Mouse (Mus musculus) frontal cortex, adult (tissue): ENCODE data around the gene Carhsp1.

Source experiments
- ATAC-seq: cut with Nextera tagmentation; 2 replicates; pipeline ENCODE4 v1.9.2; 2017; ENCODE audit warnings: mild to moderate bottlenecking, moderate library complexity, mixed read lengths; ENCODE audit not compliant: low TSS enrichment

Gene Carhsp1

GRCm38 (mm10) chr16:8671551-8672349 is at the start of gene Carhsp1:
Gene Carhsp1, minus strand, starts transcription at chr16:8672155.
- peak; percentile 67 for ATAC-seq

GRCm38 (mm10) chr16:8720447-8720846 is 48.5 kb upstream of the Carhsp1 start:
- no peak for ATAC-seq

- ATAC-seq: no peak
Measured at GRCm38 (mm10) chr16:8717744-8718143, 45.8 kb upstream of the Carhsp1 start.

- no peak for ATAC-seq
Measured at GRCm38 (mm10) chr16:8716300-8716699, 44.3 kb upstream of the Carhsp1 start.

GRCm38 (mm10) chr16:8715513-8716080 is 43.6 kb upstream of the Carhsp1 start:
- no peak for ATAC-seq

GRCm38 (mm10) chr16:8714851-8715250 is 42.9 kb upstream of the Carhsp1 start:
- ATAC-seq: no peak

GRCm38 (mm10) chr16:8711998-8712397 is 40.0 kb upstream of the Carhsp1 start:
- no peak for ATAC-seq

GRCm38 (mm10) chr16:8700586-8700985 is 28.6 kb upstream of the Carhsp1 start:
- no peak for ATAC-seq

GRCm38 (mm10) chr16:8699556-8699955 is 27.6 kb upstream of the Carhsp1 start:
- no peak for ATAC-seq

GRCm38 (mm10) chr16:8691206-8691605 is 19.3 kb upstream of the Carhsp1 start:
- no peak for ATAC-seq

- no peak for ATAC-seq
Measured at GRCm38 (mm10) chr16:8689979-8690656, 18.2 kb upstream of the Carhsp1 start.

GRCm38 (mm10) chr16:8687559-8688112 is 15.7 kb upstream of the Carhsp1 start:
- ATAC-seq: no peak

- no peak for ATAC-seq
Measured at GRCm38 (mm10) chr16:8686871-8687535, 15.0 kb upstream of the Carhsp1 start.

GRCm38 (mm10) chr16:8686121-8686870 is 14.3 kb upstream of the Carhsp1 start:
- peak; percentile 56 for ATAC-seq

- no peak for ATAC-seq
Measured at GRCm38 (mm10) chr16:8685087-8685486, 13.1 kb upstream of the Carhsp1 start.

GRCm38 (mm10) chr16:8680470-8680869 is 8.5 kb upstream of the Carhsp1 start, which contains the start of gene Gm5767:
Gene Gm5767, plus strand, starts transcription at chr16:8680770.
- no peak for ATAC-seq

- no peak for ATAC-seq
Measured at GRCm38 (mm10) chr16:8679780-8680179, 7.8 kb upstream of the Carhsp1 start.

GRCm38 (mm10) chr16:8678676-8679075 is 6.7 kb upstream of the Carhsp1 start:
- ATAC-seq: no peak

- ATAC-seq: no peak
Measured at GRCm38 (mm10) chr16:8678035-8678434, 6.1 kb upstream of the Carhsp1 start.

GRCm38 (mm10) chr16:8676800-8677199 is 4.8 kb upstream of the Carhsp1 start:
- ATAC-seq: peak; percentile 56; the same call in 1 of the 2 replicates

GRCm38 (mm10) chr16:8676228-8676627 is 4.3 kb upstream of the Carhsp1 start:
- no peak for ATAC-seq
